21 mouse cellular contexts compared by ENCODE assay signal in genomic region chr9:52254475-52254874, GRCm38 (mm10).
A peak's percentile ranks its signal among the peaks of the same experiment; 100 is the strongest.
DNase-seq lines count a peak whose midpoint lies in the region; ATAC-seq and TF ChIP-seq lines count a peak whose summit lies in the region.
"Had no signal": no experiment of that assay in that cellular context is flagged by ENCODE, and none has a peak within 500 bp of the region (broad histone marks: within the 10 kb centered on the region; RNA-seq: fewer than 3 reads in every experiment).

No protein-coding gene starts in this region.

- peaks cover 4% of the 10 kb centered on the region; the same call in 1 of the 2 replicates for H3K4me1 ChIP-seq in hindbrain, embryonic 13.5 days (replicated peaks)
- no peaks in the 10 kb centered on the region for H3K4me1 ChIP-seq in hindbrain, embryonic 11.5 days (replicated peaks; ENCODE audit: control insufficient read depth, insufficient read depth, low read length)
- no peaks in the 10 kb centered on the region for H3K4me1 ChIP-seq in midbrain, embryonic 12.5 days
- H3K4me1 ChIP-seq in midbrain, embryonic 11.5 days (ENCODE audit: control insufficient read depth, insufficient read depth, low read length), result peaks cover 2% of the 10 kb centered on the region; the same call in 1 of the 2 replicates
- peaks cover 16% of the 10 kb centered on the region for H3K4me1 ChIP-seq in midbrain, embryonic 15.5 days
- H3K4me1 ChIP-seq: embryonic facial prominence, embryonic 12.5 days; embryonic facial prominence, embryonic 15.5 days had no signal

- no peak for TF ChIP-seq CTCF in brain, embryonic 14.5 days (IDR thresholded peaks at IDR 0.05; ENCODE audit: borderline replicate concordance, extremely low read depth, insufficient read depth, insufficient read length)

- H3K36me3 ChIP-seq in hindbrain, embryonic 13.5 days, result no peaks in the 10 kb centered on the region
- H3K36me3 ChIP-seq in hindbrain, embryonic 11.5 days (ENCODE audit: control insufficient read depth, insufficient read depth, low read length), result no peaks in the 10 kb centered on the region
- no peaks in the 10 kb centered on the region for H3K36me3 ChIP-seq in midbrain, embryonic 12.5 days
- no peaks in the 10 kb centered on the region for H3K36me3 ChIP-seq in midbrain, embryonic 11.5 days (ENCODE audit: control insufficient read depth, insufficient read depth, low read length)
- H3K36me3 ChIP-seq in midbrain, embryonic 15.5 days (replicated peaks), result no peaks in the 10 kb centered on the region
- H3K36me3 ChIP-seq: embryonic facial prominence, embryonic 12.5 days; embryonic facial prominence, embryonic 15.5 days; forebrain, embryonic 12.5 days had no signal

- ATAC-seq in hindbrain, embryonic 13.5 days (ENCODE audit: low FRiP score), result no peak
- no peak for ATAC-seq in hindbrain, embryonic 11.5 days (ENCODE audit: low FRiP score)
- ATAC-seq in midbrain, embryonic 12.5 days (ENCODE audit: low FRiP score, low read depth), result no peak
- ATAC-seq in midbrain, embryonic 11.5 days (ENCODE audit: low FRiP score), result no peak
- peak; percentile 65 for ATAC-seq in midbrain, embryonic 15.5 days (replicated peaks)
- ATAC-seq: CD4-positive, CD25-positive, alpha-beta regulatory T cell, adult 4 months; forebrain, embryonic 16.5 days; intestine, postnatal 0 days had no signal

- H3K4me3 ChIP-seq in hindbrain, embryonic 13.5 days, result no peak overlapping the region
- no peak overlapping the region for H3K4me3 ChIP-seq in hindbrain, embryonic 11.5 days (ENCODE audit: low read depth, low read length)
- H3K4me3 ChIP-seq in midbrain, embryonic 12.5 days, result no peak overlapping the region
- H3K4me3 ChIP-seq in midbrain, embryonic 11.5 days (ENCODE audit: low read depth, low read length), result no peak overlapping the region
- no peak overlapping the region for H3K4me3 ChIP-seq in midbrain, embryonic 15.5 days
- H3K4me3 ChIP-seq: embryonic facial prominence, embryonic 12.5 days; embryonic facial prominence, embryonic 15.5 days; forebrain, embryonic 12.5 days had no signal

- no peak for TF ChIP-seq POLR2A in brain, embryonic 14.5 days (IDR thresholded peaks at IDR 0.05; ENCODE audit: borderline replicate concordance, extremely low read depth, insufficient read depth, insufficient read length, poor library complexity, severe bottlenecking)

- no peaks in the 10 kb centered on the region for H3K9me3 ChIP-seq in hindbrain, embryonic 13.5 days
- no peaks in the 10 kb centered on the region for H3K9me3 ChIP-seq in hindbrain, embryonic 11.5 days (ENCODE audit: control insufficient read depth, low read length)
- no peaks in the 10 kb centered on the region for H3K9me3 ChIP-seq in midbrain, embryonic 12.5 days
- H3K9me3 ChIP-seq in midbrain, embryonic 11.5 days (ENCODE audit: control insufficient read depth, low read length), result no peaks in the 10 kb centered on the region
- H3K9me3 ChIP-seq in midbrain, embryonic 15.5 days, result no peaks in the 10 kb centered on the region
- H3K9me3 ChIP-seq: embryonic facial prominence, embryonic 12.5 days; embryonic facial prominence, embryonic 15.5 days; forebrain, embryonic 12.5 days had no signal

- DNase-seq in hindbrain, embryonic 11.5 days (ENCODE audit: low spot score), result no peak
- no peak for DNase-seq in midbrain, embryonic 11.5 days (ENCODE audit: low spot score, missing footprints)
- DNase-seq in brain, embryonic 14.5 days (ENCODE audit: low read depth), result peak; percentile 50
- no peak for DNase-seq in cerebellum, adult 11 months
- DNase-seq: adrenal gland, adult 2 months; adrenal gland, postnatal 14 days; cerebellum, adult 18-20 months; cerebellum, adult 9-10 months; cerebellum, postnatal 14 days; gastrocnemius, postnatal 10 days; heart, adult 11 months had no signal

- no peak overlapping the region for H3K9ac ChIP-seq in hindbrain, embryonic 13.5 days
- H3K9ac ChIP-seq in hindbrain, embryonic 11.5 days (ENCODE audit: low read depth, low read length), result no peak overlapping the region
- H3K9ac ChIP-seq in midbrain, embryonic 12.5 days (replicated peaks), result no peak overlapping the region
- no peak overlapping the region for H3K9ac ChIP-seq in midbrain, embryonic 11.5 days (ENCODE audit: low read length)
- H3K9ac ChIP-seq in midbrain, embryonic 15.5 days, result no peak overlapping the region
- H3K9ac ChIP-seq: embryonic facial prominence, embryonic 12.5 days; embryonic facial prominence, embryonic 15.5 days; forebrain, embryonic 12.5 days had no signal

- H3K27me3 ChIP-seq in hindbrain, embryonic 13.5 days, result no peaks in the 10 kb centered on the region
- H3K27me3 ChIP-seq in hindbrain, embryonic 11.5 days (ENCODE audit: control insufficient read depth, insufficient read depth, low read length), result no peaks in the 10 kb centered on the region
- H3K27me3 ChIP-seq in midbrain, embryonic 12.5 days, result no peaks in the 10 kb centered on the region
- no peaks in the 10 kb centered on the region for H3K27me3 ChIP-seq in midbrain, embryonic 11.5 days (ENCODE audit: control insufficient read depth, insufficient read depth, low read length)
- no peaks in the 10 kb centered on the region for H3K27me3 ChIP-seq in midbrain, embryonic 15.5 days (replicated peaks)
- H3K27me3 ChIP-seq: embryonic facial prominence, embryonic 12.5 days; embryonic facial prominence, embryonic 15.5 days; forebrain, embryonic 12.5 days had no signal

- H3K27ac ChIP-seq in hindbrain, embryonic 13.5 days, result peak overlapping the region; percentile 32; the same call in 1 of the 2 replicates
- no peak overlapping the region for H3K27ac ChIP-seq in hindbrain, embryonic 11.5 days (ENCODE audit: low read depth, low read length)
- H3K27ac ChIP-seq in midbrain, embryonic 12.5 days (replicated peaks), result peak overlapping the region; percentile 16; the same call in 1 of the 2 replicates
- H3K27ac ChIP-seq in midbrain, embryonic 11.5 days (ENCODE audit: low read depth, low read length), result no peak overlapping the region
- H3K27ac ChIP-seq in midbrain, embryonic 15.5 days, result peak overlapping the region; percentile 16
- H3K27ac ChIP-seq: embryonic facial prominence, embryonic 12.5 days; embryonic facial prominence, embryonic 15.5 days; forebrain, embryonic 12.5 days had no signal

- no peak overlapping the region for H3K4me2 ChIP-seq in hindbrain, embryonic 13.5 days
- no peak overlapping the region for H3K4me2 ChIP-seq in hindbrain, embryonic 11.5 days (replicated peaks; ENCODE audit: low read depth, low read length)
- H3K4me2 ChIP-seq in midbrain, embryonic 12.5 days (replicated peaks), result no peak overlapping the region
- H3K4me2 ChIP-seq in midbrain, embryonic 11.5 days, result no peak overlapping the region
- no peak overlapping the region for H3K4me2 ChIP-seq in midbrain, embryonic 15.5 days
- H3K4me2 ChIP-seq: embryonic facial prominence, embryonic 12.5 days; embryonic facial prominence, embryonic 15.5 days; forebrain, embryonic 12.5 days; heart, embryonic 11.5 days had no signal

- WGBS in hindbrain, embryonic 13.5 days, result 70% methylated on average over 6 of the region's 6 CpGs
- WGBS in hindbrain, embryonic 11.5 days, result 80% methylated on average over 6 of the region's 6 CpGs
- WGBS in midbrain, embryonic 12.5 days, result 56% methylated on average over 6 of the region's 6 CpGs
- WGBS in midbrain, embryonic 11.5 days, result 82% methylated on average over 6 of the region's 6 CpGs
- 27% methylated on average over 6 of the region's 6 CpGs for WGBS in midbrain, embryonic 15.5 days

Comparison
In these comparisons a context has a peak if more than half of its experiments do, and no peak if none do; other contexts are left out.
1. H3K27ac ChIP-seq: peak in hindbrain, embryonic 13.5 days (single experiment), midbrain, embryonic 12.5 days (single experiment) and midbrain, embryonic 15.5 days (single experiment); none in hindbrain, embryonic 11.5 days (single experiment) and midbrain, embryonic 11.5 days (single experiment).